Mouse (Mus musculus) limb, embryonic 15.5 days (tissue): ENCODE results near the gene Icam1. TPM values are rescaled to one million over a fixed set of nuclear protein-coding genes. Genes with fewer than 3 reads are reported as not detected.

Experiments used
- ATAC-seq: fragments of 200-750 bp; cut with Nextera tagmentation; 2 replicates; pipeline ENCODE4 v1.8.0; 2017; ENCODE audit warnings: low read depth, moderate TSS enrichment; ENCODE audit not compliant: insufficient number of reproducible peaks, low FRiP score, low TSS enrichment
- H3K27ac ChIP-seq: fragments of 300-500 bp; sonication (generic); 2 replicates; pipeline ENCODE4 v1.5.1; 2015; ENCODE audit warnings: moderate library complexity, mild to moderate bottlenecking, inconsistent platforms
- H3K27me3 ChIP-seq: fragments of 300-500 bp; sonication (generic); 2 replicates; pipeline ENCODE4 v1.6.1; 2015; ENCODE audit warnings: inconsistent platforms
- H3K36me3 ChIP-seq: fragments of 300-500 bp; sonication (generic); 2 replicates; pipeline ENCODE4 v1.6.1; 2015; ENCODE audit warnings: inconsistent platforms
- H3K4me1 ChIP-seq: fragments of 300-500 bp; sonication (generic); 2 replicates; pipeline ENCODE4 v1.6.1; 2015; ENCODE audit warnings: inconsistent platforms
- H3K4me2 ChIP-seq: fragments of 300-500 bp; sonication (generic); 2 replicates; pipeline ENCODE4 v1.6.1; 2015; ENCODE audit warnings: mild to moderate bottlenecking, inconsistent platforms
- H3K4me3 ChIP-seq: fragments of 300-500 bp; sonication (generic); 2 replicates; pipeline ENCODE4 v1.5.1; 2015; ENCODE audit warnings: mild to moderate bottlenecking, inconsistent platforms
- H3K9ac ChIP-seq: fragments of 300-500 bp; sonication (generic); 2 replicates; pipeline ENCODE4 v1.6.1; 2015; ENCODE audit warnings: inconsistent platforms
- H3K9me3 ChIP-seq: fragments of 300-500 bp; sonication (generic); 2 replicates; pipeline ENCODE4 v1.6.1; 2016; ENCODE audit warnings: inconsistent platforms
- WGBS: fragments of 180-500 bp; shearing (Covaris S2); methylation state at CpG from one replicate; pipeline ENCODE4 v1.1.7; 2015; 5-methylcytosine and 5-hydroxymethylcytosine counted together
- polyA plus RNA-seq: library from polyadenylated mRNA; unstranded; fragments of >200 nt; fragmentation: Nextera tagmentation; extraction: Ambion mirVana; gene quantifications from 2 replicates; pipeline ENCODE4 v1.2.1, GENCODE M21; 2015

Gene Icam1
- polyA plus RNA-seq, 1 experiment from 2014 or later: 23.4 TPM

GRCm38 (mm10) chr9:20978409-20979095 is 37.2 kb upstream of the Icam1 start:
- ATAC-seq: no peak
- Histone ChIP-seq H3K4me3 (no peak overlapping the region), H3K9me3 (no peaks in the 10 kb centered on the region)

DNA sequence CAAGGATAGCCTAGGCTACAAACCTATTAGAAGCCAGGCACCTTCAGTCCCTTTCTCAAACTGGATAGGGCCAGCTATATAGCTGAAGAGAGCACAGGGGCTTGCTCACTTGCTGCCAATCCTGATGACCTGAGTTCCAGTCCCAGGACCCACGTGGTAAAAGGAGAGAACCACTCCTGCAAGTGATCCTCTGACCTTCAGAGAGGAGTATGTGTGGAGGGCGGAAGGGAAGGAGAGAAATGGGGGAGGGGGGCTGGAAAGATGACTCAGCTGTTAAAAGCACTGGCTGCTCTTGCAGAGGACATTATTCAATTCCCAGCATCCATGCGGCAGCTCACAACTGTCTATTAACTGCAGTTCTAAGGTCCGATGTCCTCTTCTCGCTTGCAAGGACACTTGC is 36.6 kb upstream of the Icam1 start:
- H3K4me3 ChIP-seq: no peak overlapping the region
- H3K4me1 ChIP-seq: peaks cover 39% of the 10 kb centered on the region
- no peaks in the 10 kb centered on the region for H3K36me3 ChIP-seq
- no peaks in the 10 kb centered on the region for H3K27me3 ChIP-seq
- no peak overlapping the region for H3K4me2 ChIP-seq
- no peaks in the 10 kb centered on the region for H3K9me3 ChIP-seq
- peak overlapping the region; percentile 63 for H3K27ac ChIP-seq
- 59% methylated on average over 5 of the region's 5 CpGs for WGBS
- no peak for ATAC-seq
- H3K9ac ChIP-seq: no peak overlapping the region

More at GRCm38 (mm10) chr9:20978409-20979095, 37.2 kb upstream of the Icam1 start:
- H3K36me3 ChIP-seq: no peaks in the 10 kb centered on the region
- no peaks in the 10 kb centered on the region for H3K27me3 ChIP-seq
- peak overlapping the region; percentile 63 for H3K27ac ChIP-seq
- 51% methylated on average over 10 of the region's 10 CpGs for WGBS
- no peak overlapping the region for H3K4me2 ChIP-seq
- peaks cover 43% of the 10 kb centered on the region for H3K4me1 ChIP-seq
- no peak overlapping the region for H3K9ac ChIP-seq

DNA sequence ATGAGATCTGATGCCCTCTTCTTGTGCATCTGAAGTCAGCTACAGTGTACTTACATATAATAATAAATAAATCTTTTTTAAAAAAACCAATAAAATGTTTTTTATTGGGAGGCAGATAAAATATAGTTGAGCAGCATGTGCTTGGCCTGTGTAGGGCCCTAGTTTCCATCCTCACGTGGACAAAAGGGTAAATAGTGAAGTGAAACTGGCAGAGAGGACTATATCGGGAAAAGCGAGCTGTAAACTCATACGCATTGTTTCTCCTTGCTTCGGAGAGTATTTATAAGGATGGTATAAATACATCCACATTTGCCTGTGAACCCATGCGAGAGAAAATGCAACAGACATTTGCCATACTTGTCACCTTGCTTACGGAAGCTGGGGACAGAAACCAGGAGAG is 36.0 kb upstream of the Icam1 start:
- Histone ChIP-seq H3K4me3 (no peak overlapping the region), H3K36me3 (no peaks in the 10 kb centered on the region), H3K9ac (no peak overlapping the region), H3K9me3 (no peaks in the 10 kb centered on the region), H3K4me1 (peaks cover 34% of the 10 kb centered on the region), H3K27me3 (no peaks in the 10 kb centered on the region), H3K27ac (no peak overlapping the region), H3K4me2 (no peak overlapping the region)
- ATAC-seq: no peak
- 83% methylated on average over 7 of the region's 7 CpGs for WGBS

- H3K27ac ChIP-seq: no peak overlapping the region
- no peak overlapping the region for H3K4me2 ChIP-seq
- H3K4me1 ChIP-seq: peaks cover 34% of the 10 kb centered on the region
- no peak overlapping the region for H3K4me3 ChIP-seq
- H3K9me3 ChIP-seq: no peaks in the 10 kb centered on the region
- no peaks in the 10 kb centered on the region for H3K36me3 ChIP-seq
- H3K9ac ChIP-seq: no peak overlapping the region
- ATAC-seq: no peak
- H3K27me3 ChIP-seq: no peaks in the 10 kb centered on the region
- 65% methylated on average over 3 of the region's 3 CpGs for WGBS
Measured at GRCm38 (mm10) chr9:20982171-20982570, 33.6 kb upstream of the Icam1 start.

- Histone ChIP-seq H3K36me3 (no peaks in the 10 kb centered on the region), H3K27me3 (no peaks in the 10 kb centered on the region), H3K4me3 (no peak overlapping the region), H3K27ac (no peak overlapping the region), H3K4me2 (no peak overlapping the region), H3K9ac (no peak overlapping the region), H3K9me3 (no peaks in the 10 kb centered on the region), H3K4me1 (peaks cover 41% of the 10 kb centered on the region)
- ATAC-seq: no peak
- 33% methylated on average over 5 of the region's 5 CpGs for WGBS
Measured at GRCm38 (mm10) chr9:20983169-20983568, 32.6 kb upstream of the Icam1 start.

GRCm38 (mm10) chr9:20986952-20987686 is 28.7 kb upstream of the Icam1 start:
- Histone ChIP-seq H3K9ac (no peak overlapping the region), H3K4me1 (peaks cover 44% of the 10 kb centered on the region), H3K27me3 (no peaks in the 10 kb centered on the region), H3K4me3 (no peak overlapping the region), H3K9me3 (no peaks in the 10 kb centered on the region), H3K36me3 (no peaks in the 10 kb centered on the region), H3K27ac (peak overlapping the region; percentile 85), H3K4me2 (no peak overlapping the region)
- WGBS: 25% methylated on average over 15 of the region's 15 CpGs
- ATAC-seq: peak; percentile 89

- Histone ChIP-seq H3K36me3 (no peaks in the 10 kb centered on the region), H3K9me3 (no peaks in the 10 kb centered on the region), H3K9ac (no peak overlapping the region), H3K4me3 (no peak overlapping the region), H3K4me1 (peaks cover 45% of the 10 kb centered on the region), H3K27me3 (no peaks in the 10 kb centered on the region), H3K4me2 (no peak overlapping the region), H3K27ac (peak overlapping the region; percentile 85)
- ATAC-seq: no peak
- 28% methylated on average over 7 of the region's 7 CpGs for WGBS
Measured at GRCm38 (mm10) chr9:20987953-20988352, 27.8 kb upstream of the Icam1 start.

DNA sequence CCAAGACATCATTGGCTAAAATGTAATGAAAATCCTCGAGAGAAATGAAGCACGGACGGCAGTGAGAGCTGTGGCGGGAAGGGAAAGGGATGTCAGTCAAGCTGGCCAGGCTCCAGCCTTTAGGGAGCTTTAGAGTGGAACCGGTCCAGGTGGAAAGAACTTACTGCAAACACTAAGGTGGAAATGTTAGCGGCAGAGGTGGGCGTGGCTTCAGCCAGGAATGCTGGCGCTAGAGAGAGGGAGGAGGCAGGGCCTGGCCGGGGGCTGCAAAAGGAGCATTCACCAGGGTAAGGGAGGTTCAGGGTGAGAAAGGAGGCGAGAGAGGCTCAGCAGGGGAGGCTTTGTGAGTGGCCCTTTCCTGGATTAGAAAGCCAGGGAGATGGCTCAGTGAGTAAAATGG is 24.9 kb upstream of the Icam1 start:
- ATAC-seq: peak; percentile 33; the same call in 1 of the 2 replicates
- Histone ChIP-seq H3K4me2 (peak overlapping the region; percentile 31), H3K27me3 (no peaks in the 10 kb centered on the region), H3K9me3 (no peaks in the 10 kb centered on the region), H3K4me3 (no peak overlapping the region), H3K27ac (peak overlapping the region; percentile 84), H3K4me1 (peaks cover 45% of the 10 kb centered on the region), H3K9ac (no peak overlapping the region), H3K36me3 (no peaks in the 10 kb centered on the region)
- WGBS: 5% methylated on average over 10 of the region's 10 CpGs

- ATAC-seq: no peak
- WGBS: 100% methylated on average over 4 of the region's 4 CpGs
Measured at GRCm38 (mm10) chr9:20991587-20991986, 24.2 kb upstream of the Icam1 start.

DNA sequence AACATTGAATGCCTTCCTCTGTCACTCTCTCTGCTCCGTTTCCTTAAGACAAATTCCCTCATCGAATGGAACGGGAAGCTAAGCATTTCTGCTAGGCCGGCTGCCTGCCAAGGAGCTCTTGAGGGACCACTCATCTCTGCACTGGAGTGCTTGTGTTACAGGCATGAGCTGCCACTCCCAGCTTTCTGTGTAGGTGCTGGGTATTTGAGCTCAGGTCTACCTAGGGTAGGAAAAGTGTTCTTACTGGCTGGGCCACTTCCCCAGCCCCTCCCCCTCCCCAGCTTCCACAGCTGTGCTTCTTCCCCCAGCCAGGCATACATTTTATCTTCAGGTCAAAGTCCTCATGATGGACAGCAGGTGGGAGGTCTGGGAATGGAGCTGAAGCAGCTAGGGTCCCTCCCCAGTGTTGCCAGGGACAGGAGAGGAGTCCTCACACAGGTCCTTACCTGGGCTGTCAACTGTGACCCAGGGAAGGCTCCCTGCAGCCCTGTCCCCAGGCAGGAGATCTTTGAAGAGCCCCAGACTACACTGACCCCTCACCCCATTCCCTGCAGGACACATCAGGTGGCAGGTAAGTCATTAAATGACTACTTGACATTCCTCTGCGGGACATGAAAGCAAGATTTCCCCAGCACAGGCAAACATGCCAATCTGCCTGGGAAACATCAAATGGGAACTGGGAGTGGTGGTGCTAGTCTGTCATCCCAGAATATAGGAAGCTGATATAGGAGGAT is 22.5 kb upstream of the Icam1 start:
- no peaks in the 10 kb centered on the region for H3K9me3 ChIP-seq
- H3K27ac ChIP-seq: no peak overlapping the region; the same call in 1 of the 2 replicates
- H3K9ac ChIP-seq: no peak overlapping the region
- H3K4me2 ChIP-seq: no peak overlapping the region
- H3K36me3 ChIP-seq: no peaks in the 10 kb centered on the region
- H3K4me3 ChIP-seq: no peak overlapping the region
- 34% methylated on average over 5 of the region's 5 CpGs for WGBS
- H3K4me1 ChIP-seq: peaks cover 22% of the 10 kb centered on the region
- no peak for ATAC-seq
- H3K27me3 ChIP-seq: no peaks in the 10 kb centered on the region

More at GRCm38 (mm10) chr9:20991587-20991986, 24.2 kb upstream of the Icam1 start:
- Histone ChIP-seq H3K9ac (no peak overlapping the region), H3K4me1 (peaks cover 40% of the 10 kb centered on the region), H3K4me2 (no peak overlapping the region), H3K36me3 (no peaks in the 10 kb centered on the region), H3K27me3 (no peaks in the 10 kb centered on the region), H3K9me3 (no peaks in the 10 kb centered on the region), H3K27ac (0 out of 2 replicates have a peak overlapping the region, but pooled peaks have one; percentile 84), H3K4me3 (no peak overlapping the region)

- WGBS: 74% methylated on average over 3 of the region's 3 CpGs
- Histone ChIP-seq H3K4me1 (peaks cover 19% of the 10 kb centered on the region), H3K36me3 (no peaks in the 10 kb centered on the region), H3K4me2 (no peak overlapping the region), H3K9me3 (no peaks in the 10 kb centered on the region), H3K4me3 (no peak overlapping the region), H3K27ac (no peak overlapping the region), H3K9ac (no peak overlapping the region), H3K27me3 (no peaks in the 10 kb centered on the region)
- ATAC-seq: no peak
Measured at GRCm38 (mm10) chr9:20995069-20995468, 20.7 kb upstream of the Icam1 start.

DNA sequence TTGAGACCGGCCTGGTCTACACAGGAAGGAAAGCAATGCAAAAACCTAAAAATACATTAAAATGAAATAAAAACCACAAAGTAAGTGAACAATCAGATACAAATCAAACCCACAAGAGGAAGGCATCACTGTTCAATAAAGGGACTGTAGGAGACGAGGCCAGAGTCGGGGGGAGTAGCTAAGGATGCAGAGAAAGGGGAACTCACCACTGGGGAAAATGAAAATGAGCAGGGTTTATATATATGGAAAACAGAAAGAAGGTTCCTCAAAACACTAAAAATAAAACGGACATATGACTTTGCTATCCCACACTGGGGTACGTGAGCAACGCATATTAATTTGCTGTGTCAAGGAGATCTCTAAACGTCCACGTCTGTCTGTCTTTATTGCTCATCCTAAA is 18.7 kb upstream of the Icam1 start:
- WGBS: 90% methylated on average over 8 of the region's 8 CpGs
- H3K36me3 ChIP-seq: no peaks in the 10 kb centered on the region
- H3K9ac ChIP-seq: no peak overlapping the region
- H3K4me2 ChIP-seq: no peak overlapping the region
- H3K4me3 ChIP-seq: no peak overlapping the region
- H3K27me3 ChIP-seq: no peaks in the 10 kb centered on the region
- peaks cover 10% of the 10 kb centered on the region for H3K4me1 ChIP-seq
- no peak overlapping the region for H3K27ac ChIP-seq
- ATAC-seq: no peak
- no peaks in the 10 kb centered on the region for H3K9me3 ChIP-seq
